10 mouse cellular contexts compared by ENCODE assay signal in the genomic region with DNA sequence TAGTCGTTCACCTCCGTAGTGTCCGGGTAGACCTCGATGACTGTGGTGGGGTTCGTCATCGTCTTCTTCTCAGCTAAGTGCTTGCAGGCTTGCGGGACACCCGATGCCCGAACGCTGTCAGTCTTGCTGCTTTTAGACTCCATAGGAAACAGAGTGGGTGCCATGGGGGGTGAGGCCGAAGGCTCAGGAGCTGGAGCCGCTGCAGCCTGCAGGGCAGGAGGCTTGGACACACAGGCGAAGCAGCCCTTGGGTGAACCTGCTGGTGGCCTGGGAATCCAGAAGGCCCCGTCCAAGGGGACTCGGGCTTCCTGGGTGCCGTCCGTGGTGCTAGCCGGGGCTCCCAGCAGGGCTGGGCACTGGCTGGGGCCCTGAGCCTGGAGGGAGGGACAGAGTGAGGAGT. TPM values are rescaled to one million over a fixed set of nuclear protein-coding genes. Genes with fewer than 3 reads are reported as not detected.
A peak's percentile ranks its signal among the peaks of the same experiment; 100 is the strongest.
DNase-seq lines count a peak whose midpoint lies in the region; ATAC-seq lines count a peak whose summit lies in the region.
"Had no signal": no experiment of that assay in that cellular context is flagged by ENCODE, and none has a peak within 500 bp of the region (broad histone marks: within the 10 kb centered on the region; RNA-seq: fewer than 3 reads in every experiment).

No protein-coding gene starts in this region.

- peaks cover 45% of the 10 kb centered on the region for H3K4me1 ChIP-seq in heart, embryonic 12.5 days (replicated peaks)
- peaks cover 13% of the 10 kb centered on the region for H3K4me1 ChIP-seq in lung, embryonic 16.5 days (replicated peaks; ENCODE audit: control insufficient read depth, insufficient read depth, low read length)
- H3K4me1 ChIP-seq in heart, embryonic 16.5 days (ENCODE audit: control insufficient read depth, insufficient read depth, low read length) = peaks cover 13% of the 10 kb centered on the region

- no peak for DNase-seq in heart, postnatal 25 days (ENCODE audit: low spot score)
- no peak for DNase-seq in lung, postnatal 14 days
- DNase-seq in retina, embryonic 14.5 days (ENCODE audit: low spot score) = no peak
- no peak for DNase-seq in left cerebral cortex, adult 9 months (ENCODE audit: low spot score in 2 of 2)
- DNase-seq: adrenal gland, postnatal 10 days; embryo, embryonic 11 days had no signal

- H3K9ac ChIP-seq in heart, embryonic 12.5 days = peak overlapping the region; percentile 74; the same call in 1 of the 2 replicates
- 0 out of 2 replicates have a peak overlapping the region, but pooled peaks have one; percentile 4 for H3K9ac ChIP-seq in lung, embryonic 16.5 days (ENCODE audit: low read length)
- H3K9ac ChIP-seq in heart, embryonic 16.5 days (ENCODE audit: low read length) = no peak overlapping the region; the same call in 1 of the 2 replicates

- H3K4me3 ChIP-seq in heart, embryonic 12.5 days = peak overlapping the region; percentile 59
- no peak overlapping the region for H3K4me3 ChIP-seq in lung, embryonic 16.5 days (ENCODE audit: low read length)
- peak overlapping the region; percentile 64 for H3K4me3 ChIP-seq in heart, embryonic 16.5 days (ENCODE audit: low read length)

- no peak overlapping the region for H3K27ac ChIP-seq in heart, embryonic 12.5 days (ENCODE audit: poor library complexity, severe bottlenecking)
- H3K27ac ChIP-seq in lung, embryonic 16.5 days (ENCODE audit: low read length) = no peak overlapping the region
- H3K27ac ChIP-seq in heart, embryonic 16.5 days (ENCODE audit: low read length) = no peak overlapping the region

- H3K4me2 ChIP-seq in heart, embryonic 12.5 days = peak overlapping the region; percentile 92
- peak overlapping the region; percentile 79; the same call in 1 of the 2 replicates for H3K4me2 ChIP-seq in lung, embryonic 16.5 days (ENCODE audit: low read depth, low read length)
- peak overlapping the region; percentile 95 for H3K4me2 ChIP-seq in heart, embryonic 16.5 days (ENCODE audit: low read depth, low read length)

- no peaks in the 10 kb centered on the region for H3K9me3 ChIP-seq in heart, embryonic 12.5 days (replicated peaks)
- no peaks in the 10 kb centered on the region for H3K9me3 ChIP-seq in lung, embryonic 16.5 days (ENCODE audit: control insufficient read depth, low read length)
- no peaks in the 10 kb centered on the region for H3K9me3 ChIP-seq in heart, embryonic 16.5 days (replicated peaks; ENCODE audit: control insufficient read depth, low read length)

- H3K27me3 ChIP-seq in heart, embryonic 12.5 days (replicated peaks) = peaks cover 13% of the 10 kb centered on the region; the same call in 1 of the 2 replicates
- H3K27me3 ChIP-seq in lung, embryonic 16.5 days (ENCODE audit: control insufficient read depth, insufficient read depth, low read depth, low read length) = peaks cover 31% of the 10 kb centered on the region
- H3K27me3 ChIP-seq in heart, embryonic 16.5 days (ENCODE audit: control insufficient read depth, insufficient read depth, low read length) = 0 out of 2 replicates have a peak, but pooled peaks cover 4% of the 10 kb centered on the region

- peaks cover 11% of the 10 kb centered on the region for H3K36me3 ChIP-seq in heart, embryonic 12.5 days
- peaks cover 4% of the 10 kb centered on the region for H3K36me3 ChIP-seq in lung, embryonic 16.5 days (ENCODE audit: control insufficient read depth, insufficient read depth, low read length)
- H3K36me3 ChIP-seq in heart, embryonic 16.5 days (ENCODE audit: control insufficient read depth, insufficient read depth) = peaks cover 2% of the 10 kb centered on the region; the same call in 1 of the 2 replicates

- WGBS in heart, embryonic 12.5 days = 73% methylated on average over 18 of the region's 18 CpGs
- 76% methylated on average over 18 of the region's 18 CpGs for WGBS in lung, embryonic 16.5 days
- 73% methylated on average over 18 of the region's 18 CpGs for WGBS in heart, embryonic 16.5 days

- no peak for ATAC-seq in heart, embryonic 12.5 days (ENCODE audit: insufficient number of reproducible peaks, low FRiP score)
- ATAC-seq in lung, embryonic 16.5 days (ENCODE audit: low read depth) = no peak
- ATAC-seq in heart, embryonic 16.5 days (replicated peaks; ENCODE audit: extremely low read depth, insufficient read depth, low FRiP score) = no peak
- ATAC-seq in megakaryocyte-erythroid progenitor cell, adult 5-6 weeks (replicated peaks; ENCODE audit: low FRiP score, low TSS enrichment, poor library complexity, severe bottlenecking) = peak; percentile 6; the same call in 1 of the 2 replicates

- intact Hi-C loops in heart, postnatal 25 days (cut with DNase I) = no loop called here

RNA-seq across cellular contexts. Expression of a gene that starts 2.6 kb away (rescaled TPM):
- 5.4 and 7.4 TPM in 2 replicates for polyA plus RNA-seq in heart, embryonic 12.5 days (2016; fragmentation: Nextera tagmentation; extraction: Ambion mirVana)
- 1 to 10 TPM; 1.8 to 2.0 TPM for total RNA-seq in heart, postnatal 25 days (2021)
- 5.6 and 7.5 TPM in 2 replicates for polyA plus RNA-seq in lung, embryonic 16.5 days (2015; fragmentation: Nextera tagmentation; extraction: Ambion mirVana)
- 4.8 and 4.9 TPM in 2 replicates for polyA plus RNA-seq in heart, embryonic 16.5 days (2015; fragmentation: Nextera tagmentation; extraction: Ambion mirVana)
- 2.3 TPM in 1 of 2 replicates, not detected in the other for total RNA-seq in megakaryocyte-erythroid progenitor cell, adult 5-6 weeks (2014; fragmentation: Nextera tagmentation)
- total RNA-seq in megakaryocyte-erythroid progenitor cell, adult 5-6 weeks (2017) = not detected in 2 replicates

RNA-seq across cellular contexts. Expression of a gene that starts 11.5 kb away (rescaled TPM):
- 3.0 TPM in 1 of 2 replicates, not detected in the other for polyA plus RNA-seq in heart, embryonic 12.5 days (2016; fragmentation: Nextera tagmentation; extraction: Ambion mirVana)
- total RNA-seq in heart, postnatal 25 days (2021) = 1 to 10 TPM; 3.0 to 4.1 TPM
- polyA plus RNA-seq in lung, embryonic 16.5 days (2015; fragmentation: Nextera tagmentation; extraction: Ambion mirVana) = 2.5 and 3.2 TPM in 2 replicates
- not detected in 2 replicates for polyA plus RNA-seq in heart, embryonic 16.5 days (2015; fragmentation: Nextera tagmentation; extraction: Ambion mirVana)
- not detected in 2 replicates for total RNA-seq in megakaryocyte-erythroid progenitor cell, adult 5-6 weeks (2014; fragmentation: Nextera tagmentation)
- 32.8 TPM in 1 of 2 replicates, not detected in the other for total RNA-seq in megakaryocyte-erythroid progenitor cell, adult 5-6 weeks (2017)

RNA-seq across cellular contexts. Expression of a gene that starts 16.9 kb away (rescaled TPM):
- 431 and 436 TPM in 2 replicates for polyA plus RNA-seq in heart, embryonic 12.5 days (2016; fragmentation: Nextera tagmentation; extraction: Ambion mirVana)
- total RNA-seq in heart, postnatal 25 days (2021) = 100 to 1,000 TPM; 692 to 727 TPM
- polyA plus RNA-seq in lung, embryonic 16.5 days (2015; fragmentation: Nextera tagmentation; extraction: Ambion mirVana) = 302 and 328 TPM in 2 replicates
- 470 and 482 TPM in 2 replicates for polyA plus RNA-seq in heart, embryonic 16.5 days (2015; fragmentation: Nextera tagmentation; extraction: Ambion mirVana)
- total RNA-seq in megakaryocyte-erythroid progenitor cell, adult 5-6 weeks (2014; fragmentation: Nextera tagmentation) = 129 and 174 TPM in 2 replicates
- 136 and 174 TPM in 2 replicates for total RNA-seq in megakaryocyte-erythroid progenitor cell, adult 5-6 weeks (2017)
